Mouse (Mus musculus) bone marrow macrophage, adult 2 months (primary cell): ENCODE data around the gene Dhx40.

Experiments
- CTCF ChIP-seq: IDR thresholded peaks from 2 replicates; pipeline ENCODE4 v1.5.1; 2012; ENCODE audit warnings: low read depth, mild to moderate bottlenecking, low read length, moderate library complexity
- POLR2A ChIP-seq: IDR thresholded peaks from 2 replicates; pipeline ENCODE4 v1.6.1; 2012; ENCODE audit warnings: mild to moderate bottlenecking, low read depth, low read length, borderline replicate concordance

GRCm38 (mm10) chr11:86811326-86811630 is 3.7 kb upstream of the Dhx40 start:
- TF ChIP-seq POLR2A (no peak), CTCF (no peak)
